Mouse (Mus musculus) liver, postnatal 0 days (tissue): Measurements from ENCODE around the gene Gpr84. TPM values are rescaled to one million over a fixed set of nuclear protein-coding genes. Genes with fewer than 3 reads are reported as not detected.
A peak's percentile ranks its signal among the peaks of the same experiment; 100 is the strongest.

ENCODE experiments used
- ATAC-seq: fragments of 200-750 bp; cut with Nextera tagmentation; 2 replicates; pipeline ENCODE4 v1.8.0; 2017; ENCODE audit warnings: mild to moderate bottlenecking, moderate library complexity
- DNase-seq: peaks from one replicate; pipeline ENCODE4 v3.0.0-alpha.2; 2016
- H3K27ac ChIP-seq: fragments of 300-500 bp; sonication (generic); 2 replicates; pipeline ENCODE4 v1.5.1; 2014; ENCODE audit warnings: antibody characterized with exemption, moderate library complexity, mild to moderate bottlenecking, low read depth
- H3K27me3 ChIP-seq: fragments of 300-500 bp; sonication (generic); 2 replicates; pipeline ENCODE4 v1.6.1; 2014; ENCODE audit warnings: low read length, control low read depth, mixed read lengths; ENCODE audit not compliant: insufficient read depth
- H3K36me3 ChIP-seq: fragments of 300-500 bp; sonication (generic); replicated peaks from 2 replicates; pipeline ENCODE4 v1.6.1; 2014; ENCODE audit warnings: mild to moderate bottlenecking, control low read depth, low read length, moderate library complexity, mixed read lengths; ENCODE audit not compliant: insufficient read depth
- H3K4me1 ChIP-seq: fragments of 300-500 bp; sonication (generic); 2 replicates; pipeline ENCODE4 v1.6.1; 2014; ENCODE audit warnings: antibody characterized with exemption, mild to moderate bottlenecking, control low read depth; ENCODE audit not compliant: insufficient read depth
- H3K4me2 ChIP-seq: fragments of 300-500 bp; sonication (generic); 2 replicates; pipeline ENCODE4 v1.6.1; 2014; ENCODE audit warnings: low read depth, mild to moderate bottlenecking, low read length, moderate library complexity, mixed read lengths
- H3K4me3 ChIP-seq: fragments of 300-500 bp; sonication (generic); 2 replicates; pipeline ENCODE4 v1.5.1; 2014; ENCODE audit warnings: low read depth, low read length
- H3K9ac ChIP-seq: fragments of 300-500 bp; sonication (generic); replicated peaks from 2 replicates; pipeline ENCODE4 v1.6.1; 2014; ENCODE audit warnings: mild to moderate bottlenecking, moderate library complexity
- H3K9me3 ChIP-seq: fragments of 300-500 bp; sonication (generic); 2 replicates; pipeline ENCODE4 v1.6.1; 2016; ENCODE audit warnings: mild to moderate bottlenecking, control low read depth, low read length, mixed read lengths
- CTCF ChIP-seq: sonication (generic); IDR thresholded peaks from 2 replicates; pipeline ENCODE4 v1.5.1; 2016; ENCODE audit warnings: antibody characterized with exemption, low read depth
- EP300 ChIP-seq: IDR thresholded peaks from 2 replicates; pipeline ENCODE4 v1.6.1; 2016; ENCODE audit warnings: antibody characterized with exemption, low read depth, mild to moderate bottlenecking
- WGBS: fragments of 180-500 bp; shearing (Covaris S2); extraction: QIAGEN DNeasy Blood & Tissue Kit; methylation state at CpG from one replicate; pipeline ENCODE4 v1.1.7; 2014; ENCODE audit not compliant: insufficient replicate concordance; 5-methylcytosine and 5-hydroxymethylcytosine counted together
- polyA plus RNA-seq: library from polyadenylated mRNA; unstranded; fragments of >200 nt; fragmentation: Nextera tagmentation; extraction: Ambion mirVana; gene quantifications from 2 replicates; pipeline ENCODE4 v1.2.1, GENCODE M21; 2015

Gene Gpr84
- polyA plus RNA-seq, 1 experiment from 2014 or later: 1.8 TPM

DNA sequence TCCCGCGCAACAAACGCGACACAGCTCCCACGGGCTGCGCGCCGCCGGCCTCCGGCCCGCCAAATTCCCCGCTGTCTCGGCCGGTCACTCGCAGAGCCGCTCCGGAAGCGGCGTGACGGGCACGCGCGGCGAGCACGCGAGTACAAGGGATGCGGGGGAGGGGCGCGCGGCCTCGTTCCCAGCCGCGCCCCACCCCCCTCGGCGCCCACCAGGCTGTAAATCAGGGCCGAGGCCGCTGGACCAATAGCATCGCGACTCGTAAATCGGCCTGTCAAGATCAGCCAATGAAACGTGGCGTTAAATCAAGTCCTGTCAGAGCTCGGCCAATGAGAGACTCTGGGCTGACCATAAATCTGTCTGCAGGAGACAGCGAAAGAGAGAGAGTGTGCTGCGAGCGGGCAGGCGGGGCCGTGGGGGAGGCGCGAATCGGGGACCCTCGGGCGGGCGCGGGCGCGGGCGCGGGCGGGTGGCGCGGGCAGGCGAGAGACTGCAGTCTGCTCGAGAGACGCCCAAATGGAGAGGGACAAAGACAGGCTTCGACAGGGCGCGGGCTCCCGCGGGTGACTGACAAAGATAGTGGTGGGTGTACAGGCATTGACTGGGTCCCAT, 5.2 kb downstream of the Gpr84 start:
- Histone ChIP-seq H3K36me3 (no peaks in the 10 kb centered on the region), H3K4me3 (peak overlapping the region; percentile 47), H3K9me3 (no peaks in the 10 kb centered on the region), H3K27ac (peak overlapping the region; percentile 78), H3K4me1 (peaks cover 44% of the 10 kb centered on the region), H3K27me3 (0 out of 2 replicates have a peak, but pooled peaks cover 2% of the 10 kb centered on the region), H3K4me2 (peak overlapping the region; percentile 85), H3K9ac (peak overlapping the region; percentile 76)
- TF ChIP-seq EP300: 0 out of 2 replicates have a peak, but pooled peaks have one; percentile 27
- no peak for TF ChIP-seq CTCF
- DNase-seq (peak; percentile 89), ATAC-seq (peak; percentile 88)
- under 1% methylated on average over 66 of the region's 71 CpGs for WGBS

DNA sequence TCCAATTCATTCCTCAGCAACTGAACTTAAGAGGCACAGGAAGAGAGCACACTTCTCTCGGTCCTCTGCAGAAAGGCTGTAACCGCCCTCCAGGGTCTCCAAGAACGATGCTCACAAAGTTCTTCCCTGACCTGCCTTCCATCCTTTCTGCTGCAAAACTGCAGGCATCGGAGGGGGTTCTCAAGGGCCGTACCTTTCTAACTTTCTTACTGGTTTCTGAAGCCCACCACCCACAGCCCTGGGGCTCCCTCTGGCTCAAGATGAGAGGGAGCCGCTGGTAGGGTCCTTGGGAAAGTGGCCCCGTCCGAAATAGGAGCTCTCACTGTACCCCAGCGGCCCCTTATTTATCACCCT, 5.8 kb downstream of the Gpr84 start:
- Histone ChIP-seq H3K27ac (peak overlapping the region; percentile 78), H3K9me3 (no peaks in the 10 kb centered on the region), H3K4me2 (peak overlapping the region; percentile 85), H3K4me3 (peak overlapping the region; percentile 47), H3K36me3 (no peaks in the 10 kb centered on the region; the same call in 1 of the 2 replicates), H3K27me3 (0 out of 2 replicates have a peak, but pooled peaks cover 2% of the 10 kb centered on the region), H3K9ac (peak overlapping the region; percentile 76), H3K4me1 (peaks cover 44% of the 10 kb centered on the region)
- 5% methylated on average over 9 of the region's 9 CpGs for WGBS
- DNase-seq (no peak), ATAC-seq (no peak)
- no peak for TF ChIP-seq CTCF
- TF ChIP-seq EP300: no peak

DNA sequence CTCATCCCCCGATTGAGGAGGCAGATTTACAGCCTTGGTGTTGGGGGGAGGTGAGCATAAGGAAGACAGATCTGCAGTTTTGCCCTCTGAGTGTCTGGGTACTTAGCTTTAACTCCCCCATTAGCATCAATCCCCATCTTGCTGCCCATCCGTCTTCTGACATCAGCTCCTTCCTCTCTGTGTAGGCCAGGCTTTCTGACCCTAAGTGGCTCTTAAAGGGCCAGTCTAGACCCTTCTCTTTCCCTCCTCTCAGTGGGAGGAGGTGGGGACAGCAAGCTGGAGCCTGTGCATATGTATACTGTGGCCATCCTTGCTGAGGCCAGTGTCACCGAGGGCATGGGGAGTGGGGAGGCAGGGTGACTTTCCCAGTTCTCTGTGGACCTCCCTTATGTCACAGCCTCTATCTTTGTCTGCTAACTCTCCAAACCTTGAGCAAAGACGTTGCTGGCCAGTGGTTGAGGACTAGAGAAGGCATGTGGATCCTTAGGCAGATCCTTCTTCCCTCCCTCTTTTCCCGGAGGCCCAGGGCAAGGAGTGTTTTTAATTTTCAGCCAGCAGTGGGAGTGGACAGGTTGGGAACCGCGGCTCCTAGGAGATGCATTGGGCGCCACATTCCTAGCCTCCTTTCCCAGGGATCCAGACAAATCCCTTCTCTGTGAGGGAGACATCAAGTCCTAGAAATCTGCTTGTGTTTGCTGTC, 6.3 kb downstream of the Gpr84 start:
- WGBS: 22% methylated on average over 8 of the region's 8 CpGs
- peak overlapping the region; percentile 78; the same call in 1 of the 2 replicates for H3K27ac ChIP-seq

DNA sequence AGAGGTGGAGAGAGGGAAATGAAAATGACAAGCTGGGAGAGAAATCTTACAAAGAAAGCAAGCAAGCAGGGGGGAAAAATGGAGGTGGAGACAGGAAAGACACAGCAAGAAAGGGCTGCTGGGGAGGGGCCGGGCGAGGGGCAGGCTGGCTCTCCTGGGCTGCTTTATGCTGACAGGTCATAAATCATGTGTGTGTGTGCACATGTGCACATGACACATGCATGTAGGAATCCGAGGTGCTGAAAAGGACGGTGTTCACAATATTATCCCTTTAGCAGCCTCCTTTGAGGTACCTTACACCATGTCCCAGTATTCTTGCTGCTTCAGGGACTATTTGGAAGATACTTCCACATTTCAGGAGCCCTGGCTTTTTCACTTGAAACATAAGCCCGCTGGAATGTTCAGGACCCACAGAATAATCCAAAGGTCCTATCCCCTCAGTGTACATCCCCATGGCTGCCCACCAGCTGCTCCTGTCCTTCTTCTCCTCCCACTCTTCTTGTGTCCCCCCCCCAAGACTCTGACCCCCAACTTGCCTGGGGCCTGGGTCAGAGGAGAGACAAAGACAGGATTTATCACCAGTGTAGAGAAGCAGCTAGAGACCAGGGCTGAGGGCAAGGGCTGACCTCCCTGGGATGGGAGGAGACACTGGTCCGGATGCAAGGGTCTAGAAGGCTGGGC, 7.9 kb downstream of the Gpr84 start:
- WGBS: 46% methylated on average over 6 of the region's 6 CpGs

More for the DNA sequence above, 6.3 kb downstream of the Gpr84 start:
- DNase-seq (no peak), ATAC-seq (no peak)
- H3K27me3 ChIP-seq: 0 out of 2 replicates have a peak, but pooled peaks cover 2% of the 10 kb centered on the region
- H3K9ac ChIP-seq: peak overlapping the region; percentile 76
- H3K4me1 ChIP-seq: peaks cover 43% of the 10 kb centered on the region
- H3K4me2 ChIP-seq: peak overlapping the region; percentile 85
- no peak for TF ChIP-seq CTCF
- TF ChIP-seq EP300: no peak
- peak overlapping the region; percentile 47 for H3K4me3 ChIP-seq
- H3K36me3 ChIP-seq: peaks cover 5% of the 10 kb centered on the region
- H3K9me3 ChIP-seq: no peaks in the 10 kb centered on the region

DNA sequence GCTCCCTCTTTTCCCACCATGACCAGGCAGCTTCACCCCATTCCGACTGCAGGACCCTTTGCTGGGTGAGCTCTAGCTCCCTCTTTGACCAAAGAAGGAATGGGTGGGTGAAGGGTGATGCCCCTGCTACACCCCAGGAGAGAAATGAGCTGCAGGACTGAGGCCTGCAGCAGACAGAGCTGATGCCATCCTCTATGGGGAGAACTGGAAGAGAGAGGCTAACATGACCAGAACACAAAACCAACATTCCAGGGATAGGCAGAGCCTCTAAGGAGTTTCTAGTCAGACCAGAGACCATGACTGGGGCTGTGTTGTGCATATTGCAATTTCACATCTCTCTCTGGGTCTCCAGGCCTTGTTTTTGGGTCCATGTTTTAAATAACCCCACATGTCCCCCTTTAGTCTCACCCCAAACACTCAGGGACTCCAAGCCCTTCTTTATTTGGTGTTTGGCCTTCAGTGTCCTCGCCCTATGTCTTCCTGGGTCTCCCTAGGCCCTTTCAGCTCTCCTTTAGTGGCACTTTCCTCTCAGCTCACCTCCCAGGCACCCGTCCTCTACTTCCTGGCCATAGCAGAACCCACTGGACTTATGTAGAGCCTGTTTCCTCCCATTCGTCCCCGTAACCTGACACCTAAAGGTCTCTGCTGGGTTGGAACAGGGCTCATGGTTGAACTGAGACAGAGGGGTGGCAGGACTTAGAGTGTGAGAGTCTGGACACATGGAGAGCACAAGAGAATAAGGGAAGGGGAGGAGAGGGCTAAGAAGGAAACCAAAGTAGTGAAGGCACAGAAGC, 8.7 kb downstream of the Gpr84 start:
- TF ChIP-seq EP300: no peak
- TF ChIP-seq CTCF: no peak
- Histone ChIP-seq H3K4me3 (no peak overlapping the region), H3K4me1 (peaks cover 24% of the 10 kb centered on the region), H3K27me3 (0 out of 2 replicates have a peak, but pooled peaks cover 2% of the 10 kb centered on the region), H3K9ac (no peak overlapping the region), H3K27ac (0 out of 2 replicates have a peak overlapping the region, but pooled peaks have one; percentile 16), H3K9me3 (no peaks in the 10 kb centered on the region), H3K36me3 (peaks cover 27% of the 10 kb centered on the region), H3K4me2 (no peak overlapping the region)
- DNase-seq (no peak), ATAC-seq (no peak)
- WGBS: 46% methylated on average over 5 of the region's 5 CpGs

More for the DNA sequence above, 7.9 kb downstream of the Gpr84 start:
- no peaks in the 10 kb centered on the region for H3K9me3 ChIP-seq
- TF ChIP-seq CTCF (no peak), EP300 (no peak)
- 0 out of 2 replicates have a peak, but pooled peaks cover 2% of the 10 kb centered on the region for H3K27me3 ChIP-seq
- H3K4me3 ChIP-seq: no peak overlapping the region
- H3K27ac ChIP-seq: no peak overlapping the region
- DNase-seq: no peak
- H3K9ac ChIP-seq: no peak overlapping the region
- no peak for ATAC-seq
- peaks cover 27% of the 10 kb centered on the region for H3K4me1 ChIP-seq
- H3K4me2 ChIP-seq: no peak overlapping the region
- peaks cover 20% of the 10 kb centered on the region for H3K36me3 ChIP-seq
